Mouse (Mus musculus): ENCODE data around the gene Ppp1r13l.

DNA sequence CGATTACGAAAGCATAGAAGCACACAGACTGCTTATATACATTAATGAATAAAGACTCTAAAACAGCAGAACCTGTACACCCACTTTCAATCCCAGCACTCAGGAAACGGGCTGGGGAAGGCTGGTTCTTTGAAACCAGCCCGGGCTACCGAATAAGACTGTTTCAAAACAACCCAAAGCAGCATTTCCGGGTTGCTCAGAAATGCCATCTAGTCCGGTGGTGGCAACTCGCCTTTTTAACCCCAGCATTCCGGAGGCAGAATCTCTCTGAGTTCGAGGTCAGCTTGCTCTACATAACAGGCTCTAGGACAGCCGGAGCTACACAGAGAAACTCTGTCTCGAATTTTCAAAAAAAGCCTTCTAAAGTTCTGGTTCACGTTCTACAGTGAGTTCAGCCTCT lies 915 bp upstream of the Ppp1r13l start:
- no peak for TF ChIP-seq GATA1 (IDR thresholded peaks at IDR 0.05; ENCODE audit: borderline replicate concordance, low read length)
- no peak for TF ChIP-seq FLI1 (IDR thresholded peaks at IDR 0.05; ENCODE audit: low read length)

Measured in megakaryocyte, embryonic 14.5 days (primary cell).